Mouse (Mus musculus) forebrain, embryonic 13.5 days (tissue): Measurements from ENCODE around the gene Srpk1. TPM values are rescaled to one million over a fixed set of nuclear protein-coding genes. Genes with fewer than 3 reads are reported as not detected.
"Not testable (repeated sequence)": the region's sequence is repeated elsewhere in the genome, so short reads cannot be mapped to it uniquely, and the experiment has no call there.

ENCODE experiments used
- ATAC-seq: fragments of 200-750 bp; cut with Nextera tagmentation; 2 replicates; pipeline ENCODE4 v1.8.0; 2017
- H3K27ac ChIP-seq: fragments of 300-500 bp; sonication (generic); 2 replicates; pipeline ENCODE4 v1.5.1; 2015; ENCODE audit warnings: inconsistent platforms, mild to moderate bottlenecking, moderate library complexity
- H3K27me3 ChIP-seq: fragments of 300-500 bp; sonication (generic); 2 replicates; pipeline ENCODE4 v1.6.1; 2015; ENCODE audit warnings: mild to moderate bottlenecking, inconsistent platforms
- H3K36me3 ChIP-seq: fragments of 300-500 bp; sonication (generic); 2 replicates; pipeline ENCODE4 v1.6.1; 2015; ENCODE audit warnings: mild to moderate bottlenecking, inconsistent platforms; ENCODE audit not compliant: poor library complexity, severe bottlenecking
- H3K4me1 ChIP-seq: fragments of 300-500 bp; sonication (generic); 2 replicates; pipeline ENCODE4 v1.6.1; 2015; ENCODE audit warnings: inconsistent platforms
- H3K4me2 ChIP-seq: fragments of 300-500 bp; sonication (generic); 2 replicates; pipeline ENCODE4 v1.6.1; 2015; ENCODE audit warnings: inconsistent platforms, mild to moderate bottlenecking, moderate library complexity
- H3K4me3 ChIP-seq: fragments of 300-500 bp; sonication (generic); 2 replicates; pipeline ENCODE4 v1.5.1; 2015; ENCODE audit warnings: mild to moderate bottlenecking, inconsistent platforms
- H3K9ac ChIP-seq: fragments of 300-500 bp; sonication (generic); 2 replicates; pipeline ENCODE4 v1.6.1; 2015; ENCODE audit warnings: mild to moderate bottlenecking, inconsistent platforms
- H3K9me3 ChIP-seq: fragments of 300-500 bp; sonication (generic); replicated peaks from 2 replicates; pipeline ENCODE4 v1.6.1; 2016; ENCODE audit warnings: inconsistent platforms
- WGBS: fragments of 180-500 bp; shearing (Covaris S2); methylation state at CpG from one replicate; pipeline ENCODE4 v1.1.7; 2015; 5-methylcytosine and 5-hydroxymethylcytosine counted together
- polyA plus RNA-seq: library from polyadenylated mRNA; unstranded; fragments of >200 nt; fragmentation: Nextera tagmentation; extraction: Ambion mirVana; gene quantifications from 2 replicates; pipeline ENCODE4 v1.2.1, GENCODE M21; 2015

Gene Srpk1
- polyA plus RNA-seq, 1 experiment from 2014 or later: 134 TPM

DNA sequence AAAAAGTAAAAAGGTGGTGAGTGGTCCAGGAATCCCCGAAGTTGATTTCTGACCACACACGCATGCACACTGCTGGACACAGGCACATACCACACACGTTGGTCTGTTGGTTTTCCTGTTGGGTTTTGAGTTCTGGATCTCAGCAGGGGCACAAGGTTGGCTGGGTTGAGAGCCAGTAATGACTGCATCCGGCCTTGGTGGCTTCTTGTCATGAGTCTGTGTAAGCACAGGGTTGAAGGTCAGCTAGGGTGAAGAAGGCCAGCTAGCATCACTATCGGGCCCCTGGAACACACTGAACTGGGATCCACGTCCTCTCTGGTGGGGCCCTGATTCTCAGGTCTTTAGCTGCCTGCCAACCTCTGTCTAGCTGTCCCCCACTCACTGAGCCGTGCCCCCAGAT, 50.0 kb downstream of the Srpk1 start:
- 84% methylated on average over 7 of the region's 7 CpGs for WGBS
- no peak for ATAC-seq
- H3K4me2 ChIP-seq: no peak overlapping the region
- H3K9ac ChIP-seq: no peak overlapping the region
- peaks cover 8% of the 10 kb centered on the region for H3K4me1 ChIP-seq
- H3K36me3 ChIP-seq: no peaks in the 10 kb centered on the region
- H3K27me3 ChIP-seq: 0 out of 2 replicates have a peak, but pooled peaks cover 3% of the 10 kb centered on the region
- H3K27ac ChIP-seq: no peak overlapping the region
- H3K4me3 ChIP-seq: no peak overlapping the region
- no peaks in the 10 kb centered on the region for H3K9me3 ChIP-seq

DNA sequence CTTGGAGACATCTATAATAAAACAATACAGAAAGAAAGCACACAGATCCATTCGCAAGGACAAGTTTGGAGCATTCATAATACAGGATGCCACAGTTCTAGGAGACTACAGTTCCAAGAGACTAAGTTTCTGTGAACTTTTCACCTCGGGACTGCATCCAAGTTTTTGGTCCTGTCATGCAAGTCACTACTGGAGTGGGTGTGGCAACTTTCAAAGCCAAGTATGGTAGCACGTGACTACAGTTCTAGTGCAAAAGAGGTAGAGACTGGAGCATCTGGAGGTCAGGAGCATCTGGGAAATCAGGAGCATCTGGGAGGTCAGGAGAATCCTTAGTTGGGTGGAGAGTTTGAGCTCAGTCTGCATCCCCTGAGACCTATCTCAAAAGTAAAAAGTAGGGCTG, 50.6 kb downstream of the Srpk1 start:
- H3K4me1 ChIP-seq: peaks cover 8% of the 10 kb centered on the region
- H3K27ac ChIP-seq: no peak overlapping the region
- no peak for ATAC-seq
- WGBS: 86% methylated on average over 3 of the region's 3 CpGs
- H3K9me3 ChIP-seq: no peaks in the 10 kb centered on the region
- 0 out of 2 replicates have a peak, but pooled peaks cover 3% of the 10 kb centered on the region for H3K27me3 ChIP-seq
- H3K4me3 ChIP-seq: no peak overlapping the region
- H3K4me2 ChIP-seq: no peak overlapping the region
- H3K9ac ChIP-seq: no peak overlapping the region
- H3K36me3 ChIP-seq: no peaks in the 10 kb centered on the region

DNA sequence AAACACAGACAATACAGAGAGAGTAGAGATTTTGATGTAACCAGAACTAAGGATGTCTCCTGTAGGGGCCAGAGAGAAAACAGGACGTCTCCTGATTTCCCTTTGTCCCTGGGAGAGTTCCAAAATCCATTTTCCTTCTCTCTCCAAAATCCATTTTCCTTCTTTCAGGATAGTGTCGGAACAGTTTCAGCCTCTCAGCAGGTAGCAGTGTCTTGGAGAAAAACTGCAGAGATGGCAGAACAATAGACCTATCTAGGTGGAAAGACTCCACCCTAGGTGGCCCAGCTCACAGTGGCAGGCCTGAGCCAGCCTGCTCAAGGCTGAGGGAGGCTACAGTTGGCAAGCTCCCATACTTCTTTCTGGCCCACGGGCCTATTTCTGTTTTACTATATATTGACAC, 55.0 kb downstream of the Srpk1 start:
- ATAC-seq: no peak
- H3K4me3 ChIP-seq: no peak overlapping the region
- H3K4me1 ChIP-seq: no peaks in the 10 kb centered on the region
- H3K9me3 ChIP-seq: no peaks in the 10 kb centered on the region
- no peak overlapping the region for H3K9ac ChIP-seq
- no peak overlapping the region for H3K27ac ChIP-seq
- WGBS: 11% methylated on average over 3 of the region's 3 CpGs
- no peaks in the 10 kb centered on the region for H3K36me3 ChIP-seq
- no peaks in the 10 kb centered on the region for H3K27me3 ChIP-seq
- H3K4me2 ChIP-seq: no peak overlapping the region

DNA sequence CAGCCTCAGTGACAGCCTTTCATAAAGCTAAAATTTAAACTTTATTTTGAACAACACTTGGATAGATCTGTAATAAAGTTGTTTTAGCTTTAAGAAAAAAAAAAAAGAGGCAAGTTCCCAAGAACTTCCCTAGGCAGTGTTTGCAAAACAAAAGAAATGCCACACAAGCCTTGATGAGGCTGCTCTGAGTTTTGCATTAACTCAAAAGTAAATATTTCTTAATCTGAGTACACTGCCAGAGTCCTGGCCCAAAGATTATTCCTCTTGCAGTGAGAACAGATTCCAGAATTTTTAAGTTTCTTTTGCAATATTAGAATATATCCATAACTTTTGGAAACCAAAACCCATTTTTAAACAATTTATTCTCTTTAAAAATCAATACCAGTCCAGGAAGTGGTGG, 57.3 kb downstream of the Srpk1 start:
- Histone ChIP-seq H3K4me2 (no peak overlapping the region), H3K9me3 (no peaks in the 10 kb centered on the region), H3K27ac (no peak overlapping the region), H3K27me3 (no peaks in the 10 kb centered on the region), H3K36me3 (no peaks in the 10 kb centered on the region), H3K4me3 (no peak overlapping the region), H3K9ac (no peak overlapping the region), H3K4me1 (no peaks in the 10 kb centered on the region)
- no peak for ATAC-seq

DNA sequence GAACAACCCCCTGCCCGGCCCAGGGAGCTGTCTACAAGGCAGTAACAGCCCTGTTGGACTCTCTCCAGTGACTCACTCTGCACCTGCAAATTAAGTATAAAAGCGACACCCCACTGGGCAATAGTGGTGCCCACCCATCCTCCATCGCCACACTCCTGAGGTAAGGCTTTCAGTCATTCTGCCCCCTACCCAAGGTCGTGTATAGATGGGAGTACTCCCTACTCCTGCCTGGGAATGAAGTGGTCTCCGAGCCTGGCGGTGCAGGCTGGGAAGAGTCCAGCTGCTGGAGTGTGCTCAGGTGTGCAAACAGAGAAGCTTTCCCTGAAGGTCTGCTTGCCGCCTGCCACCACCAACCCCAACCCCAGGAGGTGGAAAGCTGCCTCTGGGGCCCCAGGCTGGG, 60.9 kb downstream of the Srpk1 start:
- no peak for ATAC-seq
- H3K4me1 ChIP-seq: peaks cover 6% of the 10 kb centered on the region; the same call in 1 of the 2 replicates
- 67% methylated on average over 7 of the region's 7 CpGs for WGBS

DNA sequence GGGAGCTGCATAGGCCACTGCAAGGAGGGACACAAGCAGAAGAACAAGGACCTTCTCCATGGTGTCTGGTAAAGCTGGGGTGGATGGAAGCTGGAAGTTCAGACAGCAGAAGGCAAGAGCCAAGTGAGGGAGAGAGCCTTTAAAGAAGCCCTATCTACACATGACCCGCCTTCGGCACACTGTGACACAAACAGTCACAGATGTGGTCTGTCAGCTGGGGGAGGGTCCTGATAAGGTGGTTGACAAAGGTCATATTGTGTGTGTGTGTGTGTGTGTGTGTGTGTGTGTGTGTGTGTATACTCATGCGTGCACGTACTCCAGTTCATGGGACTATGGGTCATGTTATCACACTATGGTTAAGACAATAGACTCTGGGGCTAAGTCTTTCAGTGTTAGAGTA, 61.9 kb downstream of the Srpk1 start, which contains the start of gene Clps:
TSS of gene Clps (minus strand) at position 169 of the 400 bp plus-strand sequence.
- no peak for ATAC-seq
- 88% methylated on average over 4 of the region's 4 CpGs for WGBS

More for the DNA sequence above, 60.9 kb downstream of the Srpk1 start:
- H3K36me3 ChIP-seq: no peaks in the 10 kb centered on the region
- no peak overlapping the region for H3K27ac ChIP-seq
- H3K4me3 ChIP-seq: no peak overlapping the region
- H3K27me3 ChIP-seq: no peaks in the 10 kb centered on the region
- H3K9me3 ChIP-seq: no peaks in the 10 kb centered on the region
- H3K4me2 ChIP-seq: no peak overlapping the region
- no peak overlapping the region for H3K9ac ChIP-seq

DNA sequence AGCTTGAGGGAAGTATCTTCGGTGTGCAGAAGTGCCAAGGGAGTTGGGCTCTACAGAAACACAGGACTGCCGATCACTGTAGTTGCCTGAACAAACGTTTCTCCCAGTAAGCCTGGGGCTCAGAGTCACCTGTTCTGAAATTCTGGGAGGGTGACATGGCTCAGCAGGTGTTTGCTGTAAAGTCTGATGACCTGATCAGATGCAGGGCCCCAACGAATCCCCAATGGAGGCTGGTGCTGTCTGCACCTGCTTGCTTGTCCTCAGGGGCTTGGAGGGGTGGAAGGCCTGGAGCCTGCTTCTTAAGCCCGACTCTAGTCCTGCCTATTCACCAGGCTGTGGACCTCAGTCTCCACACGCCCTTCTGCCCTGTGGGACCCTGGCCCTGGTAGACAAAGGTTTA, 64.7 kb downstream of the Srpk1 start:
- Histone ChIP-seq H3K4me1 (peaks cover 9% of the 10 kb centered on the region; the same call in 1 of the 2 replicates), H3K27me3 (no peaks in the 10 kb centered on the region), H3K4me2 (no peak overlapping the region), H3K36me3 (no peaks in the 10 kb centered on the region), H3K4me3 (no peak overlapping the region), H3K27ac (no peak overlapping the region), H3K9ac (no peak overlapping the region), H3K9me3 (no peaks in the 10 kb centered on the region)
- WGBS: 75% methylated on average over 6 of the region's 6 CpGs
- no peak for ATAC-seq

More for the DNA sequence above, 61.9 kb downstream of the Srpk1 start, which contains the start of gene Clps:
- Histone ChIP-seq H3K4me3 (no peak within 1 kb of the TSS), H3K9me3 (no peaks in the 10 kb centered on the region), H3K27ac (no peak within 1 kb of the TSS), H3K4me2 (no peak within 1 kb of the TSS), H3K36me3 (no peaks in the 10 kb centered on the region), H3K27me3 (no peaks in the 10 kb centered on the region), H3K4me1 (peaks cover 9% of the 10 kb centered on the region; the same call in 1 of the 2 replicates), H3K9ac (no peak within 1 kb of the TSS)

DNA sequence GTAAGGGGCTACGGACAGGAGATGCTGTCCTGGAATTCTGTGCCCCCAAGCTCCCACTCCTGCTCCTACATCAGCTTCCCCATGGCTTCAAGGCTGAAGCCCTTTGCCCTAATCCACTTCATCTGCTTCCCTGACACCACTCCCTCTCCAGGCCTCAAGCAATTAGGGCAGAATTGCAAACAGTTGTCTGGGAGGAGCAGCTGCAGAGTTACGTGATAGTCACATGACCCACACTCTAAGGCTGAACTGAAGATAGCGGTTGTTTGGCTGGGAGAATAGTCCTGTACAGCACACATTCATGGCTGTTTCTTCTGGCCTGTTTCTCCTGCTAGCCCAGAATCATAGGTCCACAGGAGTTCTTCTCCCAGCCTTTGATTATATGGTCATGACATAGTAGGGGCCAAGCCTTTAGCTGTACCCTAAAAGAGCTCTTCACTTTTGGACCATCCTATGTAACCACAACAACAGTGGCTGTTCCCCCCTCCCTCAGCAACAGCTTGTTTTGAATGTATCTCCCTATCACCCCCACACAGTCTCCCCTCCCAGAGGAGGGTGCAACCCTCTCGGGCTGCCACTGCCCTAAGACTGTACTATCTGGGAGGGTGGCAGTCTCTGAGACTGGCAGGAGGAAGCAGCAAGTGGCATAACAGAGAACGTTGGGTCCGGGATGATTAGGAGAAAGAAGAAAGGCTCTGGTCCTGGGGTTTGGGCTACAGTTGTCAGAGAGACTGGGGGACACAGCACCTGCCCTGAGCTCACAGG, 65.7 kb downstream of the Srpk1 start:
- WGBS: 55% methylated on average over 6 of the region's 6 CpGs
- Histone ChIP-seq H3K4me1 (peaks cover 9% of the 10 kb centered on the region; the same call in 1 of the 2 replicates), H3K9me3 (no peaks in the 10 kb centered on the region), H3K36me3 (no peaks in the 10 kb centered on the region), H3K27ac (no peak overlapping the region), H3K4me3 (no peak overlapping the region), H3K9ac (no peak overlapping the region), H3K4me2 (no peak overlapping the region), H3K27me3 (no peaks in the 10 kb centered on the region)
- ATAC-seq: peak; percentile 70; the same call in 1 of the 2 replicates

DNA sequence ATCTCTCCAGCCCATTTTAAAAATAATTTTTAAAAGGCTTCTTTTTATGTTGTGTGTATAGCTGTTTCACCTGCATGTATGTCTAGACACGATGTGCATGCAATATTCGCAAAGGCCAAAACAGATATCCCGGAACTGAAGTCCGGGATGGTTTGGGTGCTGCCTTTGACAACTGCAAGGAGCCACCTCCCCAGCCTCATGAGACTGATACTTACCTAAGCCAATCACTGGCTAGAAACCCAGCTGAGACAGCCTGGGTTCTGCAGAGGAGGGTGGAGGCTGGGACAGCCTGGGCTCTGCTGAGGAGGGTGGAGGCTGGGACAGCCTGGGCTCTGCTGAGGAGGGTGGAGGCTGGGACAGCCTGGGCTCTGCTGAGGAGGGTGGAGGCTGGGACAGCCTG, 68.5 kb downstream of the Srpk1 start:
- H3K36me3 ChIP-seq: not testable (repeated sequence)
- WGBS: 91% methylated on average over 4 of the region's 4 CpGs

DNA sequence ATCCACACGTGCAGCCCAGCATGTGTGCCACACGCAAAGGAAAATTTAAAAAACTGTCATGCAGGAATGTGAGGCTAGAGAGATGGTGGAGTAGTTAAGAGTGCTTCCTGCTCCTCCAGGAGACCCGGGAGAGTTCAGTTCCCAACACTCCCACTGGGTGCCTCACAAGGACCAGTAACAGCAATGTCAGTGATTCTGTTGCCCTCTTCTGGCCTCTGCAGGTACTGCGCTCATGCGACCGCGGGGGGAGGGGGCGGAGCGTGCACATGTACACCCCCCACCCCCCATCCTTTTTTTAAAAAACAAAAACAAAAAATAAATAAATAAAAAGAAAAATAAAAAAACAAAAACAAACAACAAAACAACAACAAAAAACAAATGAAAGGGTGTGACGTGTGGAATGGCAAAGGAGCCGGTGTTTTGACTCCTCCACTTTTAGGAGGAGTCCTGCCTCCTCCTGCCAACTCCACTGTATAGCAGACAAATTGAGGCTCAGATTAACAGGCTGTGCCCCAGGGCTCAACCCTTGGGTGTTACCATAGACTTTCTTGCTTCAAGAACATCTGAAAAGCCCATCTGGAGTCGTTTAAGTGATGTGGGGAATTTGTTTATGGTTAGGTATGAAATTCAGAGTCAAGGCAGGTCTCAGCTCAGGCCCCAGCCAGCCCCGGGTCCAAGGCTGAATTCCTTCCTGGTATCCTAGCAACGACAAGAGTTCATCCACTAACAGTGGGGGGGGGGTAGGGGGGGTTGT, 69.3 kb downstream of the Srpk1 start:
- Histone ChIP-seq H3K36me3 (no peaks in the 10 kb centered on the region), H3K4me2 (no peak overlapping the region), H3K9ac (no peak overlapping the region), H3K27me3 (no peaks in the 10 kb centered on the region), H3K4me3 (no peak overlapping the region), H3K27ac (no peak overlapping the region), H3K4me1 (peaks cover 9% of the 10 kb centered on the region; the same call in 1 of the 2 replicates), H3K9me3 (no peaks in the 10 kb centered on the region)
- ATAC-seq: peak; percentile 53; the same call in 1 of the 2 replicates
- 7% methylated on average over 14 of the region's 14 CpGs for WGBS

More for the DNA sequence above, 68.5 kb downstream of the Srpk1 start:
- not testable (repeated sequence) for H3K4me3 ChIP-seq, H3K4me2 ChIP-seq, ATAC-seq, H3K27ac ChIP-seq, H3K27me3 ChIP-seq, H3K9ac ChIP-seq, H3K4me1 ChIP-seq, H3K9me3 ChIP-seq

DNA sequence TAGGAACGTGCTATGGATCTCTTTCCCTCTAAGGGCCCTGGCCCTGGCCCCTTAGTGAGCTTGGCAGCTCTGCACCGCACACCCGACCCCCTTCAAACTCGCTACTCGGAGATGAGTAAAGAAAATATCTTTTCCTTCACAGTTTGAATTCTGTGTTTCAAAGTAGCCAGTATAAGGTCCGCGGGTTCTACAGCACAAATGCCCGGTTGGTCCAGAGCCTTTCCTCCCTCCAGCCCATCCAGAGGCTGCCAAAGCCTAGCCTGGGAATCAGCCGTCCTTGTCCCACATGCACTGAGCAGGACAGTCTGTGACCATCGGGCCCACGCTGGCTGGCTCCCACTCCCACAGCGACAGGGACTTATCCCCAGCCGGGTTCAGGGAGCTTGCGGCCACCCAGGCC, 73.4 kb downstream of the Srpk1 start, which contains the start of gene Clpsl2:
TSS of gene Clpsl2 (plus strand) at position 301 of the 400 bp plus-strand sequence.
- H3K36me3 ChIP-seq: no peaks in the 10 kb centered on the region
- no peaks in the 10 kb centered on the region for H3K4me1 ChIP-seq
- 80% methylated on average over 14 of the region's 14 CpGs for WGBS
- no peak within 1 kb of the TSS for H3K27ac ChIP-seq
- no peak for ATAC-seq
- no peaks in the 10 kb centered on the region for H3K9me3 ChIP-seq
- no peak within 1 kb of the TSS for H3K4me2 ChIP-seq
- no peak within 1 kb of the TSS for H3K9ac ChIP-seq
- no peak within 1 kb of the TSS for H3K4me3 ChIP-seq
- H3K27me3 ChIP-seq: no peaks in the 10 kb centered on the region

DNA sequence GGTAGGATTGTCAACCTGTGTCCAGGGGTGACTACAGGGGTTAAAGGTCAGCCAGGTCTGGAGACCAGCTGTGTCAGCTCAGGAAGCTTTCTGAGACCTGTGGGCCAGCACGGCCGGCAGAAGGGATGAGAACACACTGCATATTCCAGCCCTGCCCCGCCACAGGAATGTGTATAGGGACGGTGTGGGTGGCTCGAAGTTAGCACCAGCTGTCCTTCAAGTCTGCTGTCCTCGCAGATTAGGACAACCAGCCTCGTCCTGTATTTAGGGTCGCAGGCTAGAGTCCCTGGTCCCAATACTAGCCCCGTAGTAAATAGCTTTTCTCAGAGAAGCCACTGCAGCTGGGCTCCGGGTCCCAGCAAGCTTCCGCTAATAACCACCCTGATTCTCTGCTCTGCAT, 74.0 kb downstream of the Srpk1 start:
- ATAC-seq: no peak
- Histone ChIP-seq H3K4me2 (no peak overlapping the region), H3K9me3 (no peaks in the 10 kb centered on the region), H3K36me3 (no peaks in the 10 kb centered on the region), H3K4me1 (no peaks in the 10 kb centered on the region), H3K9ac (no peak overlapping the region), H3K27ac (no peak overlapping the region), H3K27me3 (no peaks in the 10 kb centered on the region), H3K4me3 (no peak overlapping the region)
- WGBS: 81% methylated on average over 11 of the region's 11 CpGs
